Mouse (Mus musculus): ENCODE measurements around the gene Tmem178. TPM values are rescaled to one million over a fixed set of nuclear protein-coding genes. Genes with fewer than 3 reads are reported as not detected.
A peak's percentile ranks its signal among the peaks of the same experiment; 100 is the strongest.

Tmem178 gene
- total RNA-seq (2015) = 2.2 and 4.8 TPM in 2 replicates
- 1.6 and 3.2 TPM in 2 replicates for total RNA-seq (2017)

GRCm38 (mm10) chr17:80944530-80945198 lies at the start of gene Tmem178:
TSS of gene Tmem178 (plus strand) at chr17:80944632.
- peak; percentile 31; the same call in 1 of the 2 replicates for ATAC-seq (replicated peaks; ENCODE audit: poor library complexity)

GRCm38 (mm10) chr17:80896481-80896880 lies 48.0 kb upstream of the Tmem178 start:
- ATAC-seq (replicated peaks; ENCODE audit: poor library complexity) = no peak

GRCm38 (mm10) chr17:80897709-80898440 lies 46.6 kb upstream of the Tmem178 start:
- no peak for ATAC-seq (replicated peaks; ENCODE audit: poor library complexity)

- ATAC-seq (replicated peaks; ENCODE audit: poor library complexity) = peak; percentile 71
Measured at GRCm38 (mm10) chr17:80899513-80900199, 44.8 kb upstream of the Tmem178 start.

- no peak for ATAC-seq (replicated peaks; ENCODE audit: poor library complexity)
Measured at GRCm38 (mm10) chr17:80900200-80900520, 44.3 kb upstream of the Tmem178 start.

- ATAC-seq (replicated peaks; ENCODE audit: poor library complexity) = peak; percentile 82
Measured at GRCm38 (mm10) chr17:80901885-80902284, 42.5 kb upstream of the Tmem178 start.

GRCm38 (mm10) chr17:80903121-80903875 lies 41.1 kb upstream of the Tmem178 start:
- no peak for ATAC-seq (replicated peaks; ENCODE audit: poor library complexity)

GRCm38 (mm10) chr17:80904061-80904460 lies 40.4 kb upstream of the Tmem178 start:
- no peak for ATAC-seq (replicated peaks; ENCODE audit: poor library complexity)

- ATAC-seq (replicated peaks; ENCODE audit: poor library complexity) = no peak
Measured at GRCm38 (mm10) chr17:80915666-80916065, 28.8 kb upstream of the Tmem178 start.

- no peak for ATAC-seq (replicated peaks; ENCODE audit: poor library complexity)
Measured at GRCm38 (mm10) chr17:80919261-80919660, 25.2 kb upstream of the Tmem178 start.

- no peak for ATAC-seq (replicated peaks; ENCODE audit: poor library complexity)
Measured at GRCm38 (mm10) chr17:80921286-80922134, 22.9 kb upstream of the Tmem178 start.

GRCm38 (mm10) chr17:80925554-80925953 lies 18.9 kb upstream of the Tmem178 start:
- peak; percentile 42; the same call in 1 of the 2 replicates for ATAC-seq (replicated peaks; ENCODE audit: poor library complexity)

GRCm38 (mm10) chr17:80927151-80927550 lies 17.3 kb upstream of the Tmem178 start:
- ATAC-seq (replicated peaks; ENCODE audit: poor library complexity) = no peak

GRCm38 (mm10) chr17:80932716-80933115 lies 11.7 kb upstream of the Tmem178 start:
- ATAC-seq (replicated peaks; ENCODE audit: poor library complexity) = no peak

- ATAC-seq (replicated peaks; ENCODE audit: poor library complexity) = peak; percentile 91
Measured at GRCm38 (mm10) chr17:80933401-80934029, 10.9 kb upstream of the Tmem178 start.

GRCm38 (mm10) chr17:80935807-80936519 lies 8.5 kb upstream of the Tmem178 start:
- no peak for ATAC-seq (replicated peaks; ENCODE audit: poor library complexity)

- ATAC-seq (replicated peaks; ENCODE audit: poor library complexity) = no peak
Measured at GRCm38 (mm10) chr17:80936521-80936920, 7.9 kb upstream of the Tmem178 start.

- no peak for ATAC-seq (replicated peaks; ENCODE audit: poor library complexity)
Measured at GRCm38 (mm10) chr17:80939833-80940232, 4.6 kb upstream of the Tmem178 start.

- no peak for ATAC-seq (replicated peaks; ENCODE audit: poor library complexity)
Measured at GRCm38 (mm10) chr17:80941857-80942256, 2.6 kb upstream of the Tmem178 start.

All from megakaryocyte progenitor cell, adult 5-6 weeks (primary cell).